Mouse (Mus musculus) ES-E14 (cell line): ENCODE measurements around the gene Gnl3l. TPM values are rescaled to one million over a fixed set of nuclear protein-coding genes. Genes with fewer than 3 reads are reported as not detected.
A peak's percentile ranks its signal among the peaks of the same experiment; 100 is the strongest.

Experiments used
- DNase-seq: peaks from one replicate; pipeline ENCODE4 v3.0.0-alpha.2; 2013; ENCODE audit warnings: low read depth, low spot score
- H3K27ac ChIP-seq: 2 replicates; pipeline ENCODE4 v1.5.1; 2012; ENCODE audit warnings: low read depth, mild to moderate bottlenecking, low read length, moderate library complexity, mixed read lengths; ENCODE audit not compliant: poor library complexity, insufficient read depth, severe bottlenecking
- H3K36me3 ChIP-seq: 2 replicates; pipeline ENCODE4 v1.6.1; 2012; ENCODE audit warnings: mild to moderate bottlenecking, low read length, moderate library complexity, mixed read lengths; ENCODE audit not compliant: control insufficient read depth, poor library complexity, insufficient read depth, severe bottlenecking
- H3K4me1 ChIP-seq, 2 experiments: fragments of 150-350 bp in 1 of 2; sonication (generic) in 1 of 2; 2 replicates each; pipeline ENCODE4 v1.6.1; 2012; ENCODE audit warnings: low read length in 2 of 2, mild to moderate bottlenecking in 1 of 2, mixed read lengths in 1 of 2; ENCODE audit not compliant: control insufficient read depth in 2 of 2, insufficient read depth in 2 of 2, poor library complexity in 1 of 2
- H3K4me3 ChIP-seq, 2 experiments: fragments of 150-350 bp in 1 of 2; sonication (generic) in 1 of 2; 2 replicates each; pipeline ENCODE4 v1.5.1; 2012; ENCODE audit warnings: low read length in 2 of 2, low read depth in 1 of 2, mild to moderate bottlenecking in 1 of 2, mixed read lengths in 1 of 2; ENCODE audit not compliant: insufficient read depth in 1 of 2, poor library complexity in 1 of 2, severe bottlenecking in 1 of 2
- H3K9ac ChIP-seq: 2 replicates; pipeline ENCODE4 v1.6.1; 2012; ENCODE audit warnings: low read depth, mild to moderate bottlenecking, low read length, mixed read lengths; ENCODE audit not compliant: poor library complexity, insufficient read depth, severe bottlenecking
- H3K9me3 ChIP-seq: fragments of 150-350 bp; sonication (generic); 2 replicates; pipeline ENCODE4 v1.6.1; 2012; ENCODE audit warnings: low read depth, mild to moderate bottlenecking, low read length; ENCODE audit not compliant: control insufficient read depth, insufficient read depth
- CHD2 ChIP-seq: IDR thresholded peaks from 2 replicates; pipeline ENCODE4 v1.6.1; 2014; ENCODE audit warnings: mild to moderate bottlenecking, low read depth, low read length, inconsistent platforms
- HCFC1 ChIP-seq: IDR thresholded peaks from 2 replicates; pipeline ENCODE4 v1.6.1; 2012; ENCODE audit warnings: low read length, inconsistent platforms, borderline replicate concordance; ENCODE audit not compliant: insufficient read depth
- MAFK ChIP-seq: IDR thresholded peaks from 2 replicates; pipeline ENCODE4 v1.6.1; 2014; ENCODE audit warnings: mild to moderate bottlenecking, low read depth, low read length, inconsistent platforms; ENCODE audit not compliant: insufficient read depth
- ZC3H11A ChIP-seq: IDR thresholded peaks from 2 replicates; pipeline ENCODE4 v1.6.1; 2012; ENCODE audit warnings: low read depth, mild to moderate bottlenecking, inconsistent platforms, low read length, borderline replicate concordance
- ZNF384 ChIP-seq: IDR thresholded peaks from 2 replicates; pipeline ENCODE4 v1.6.1; 2012; ENCODE audit warnings: low read depth, low read length, inconsistent platforms
- in situ Hi-C, 2 experiments: fragments of 600-800 bp; cut with MboI; formaldehyde crosslinking; loops; one replicate each; pipeline ENCODE4 v1.15.1; 2025; ENCODE audit warnings: low sequenced_read_pairs in 2 of 2, inconsistent platforms in 1 of 2; ENCODE audit not compliant: unreplicated experiment in 2 of 2
- total RNA-seq: library from RNA; depleted of rRNA; stranded (reverse); fragments of 300-350 nt; gene quantifications from 2 replicates; pipeline ENCODE4 v1.2.3, GENCODE M21; 2012

Gene Gnl3l
- total RNA-seq, 1 experiment, result 63.8 TPM

DNA sequence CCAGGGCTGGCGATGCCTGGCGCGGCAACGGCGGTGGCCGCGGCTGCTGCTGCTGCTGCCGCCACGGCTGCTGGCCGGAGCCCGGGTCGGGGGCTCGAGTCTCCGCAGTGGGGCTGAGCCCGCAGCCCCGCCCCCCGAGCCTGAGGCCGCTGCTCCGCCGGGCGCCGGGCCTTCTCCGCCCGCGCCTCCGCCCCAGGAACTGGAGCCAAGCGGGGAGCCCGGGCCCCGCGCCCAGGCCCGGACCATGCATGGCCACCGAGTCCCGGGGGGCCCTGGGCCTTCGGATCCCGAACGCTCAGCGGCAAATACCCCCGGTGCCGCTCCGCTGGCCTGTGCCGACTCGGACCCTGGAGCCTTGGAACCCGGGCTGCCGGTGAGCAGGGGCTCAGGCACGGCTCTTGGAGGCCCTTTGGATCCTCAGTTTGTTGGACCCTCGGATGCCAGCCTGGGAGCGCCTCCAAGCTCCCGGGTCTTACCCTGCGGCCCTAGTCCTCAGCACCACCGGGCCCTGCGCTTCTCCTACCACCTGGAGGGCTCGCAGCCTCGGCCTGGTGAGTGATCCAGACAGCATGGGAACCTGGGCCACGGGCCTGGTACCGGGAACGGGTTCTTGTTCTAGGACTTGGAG, 30.4 kb upstream of the Gnl3l start:
- in situ Hi-C loops, result no loop called here
- TF ChIP-seq MAFK, result no peak
- TF ChIP-seq CHD2, result no peak
- no peak for TF ChIP-seq ZNF384
- no peak for TF ChIP-seq ZC3H11A
- TF ChIP-seq HCFC1, result no peak
- no peaks in the 10 kb centered on the region for H3K9me3 ChIP-seq
- H3K36me3 ChIP-seq, result peaks cover 4% of the 10 kb centered on the region
- peak overlapping the region; percentile 74 for H3K27ac ChIP-seq
- H3K9ac ChIP-seq, result peak overlapping the region; percentile 82
- peak overlapping the region; percentile 88 to 95 for H3K4me3 ChIP-seq
- H3K4me1 ChIP-seq, result peaks cover 0 to 2% of the 10 kb centered on the region in 2 experiments; a peak in 2 of 4 replicates
- no peak for DNase-seq

DNA sequence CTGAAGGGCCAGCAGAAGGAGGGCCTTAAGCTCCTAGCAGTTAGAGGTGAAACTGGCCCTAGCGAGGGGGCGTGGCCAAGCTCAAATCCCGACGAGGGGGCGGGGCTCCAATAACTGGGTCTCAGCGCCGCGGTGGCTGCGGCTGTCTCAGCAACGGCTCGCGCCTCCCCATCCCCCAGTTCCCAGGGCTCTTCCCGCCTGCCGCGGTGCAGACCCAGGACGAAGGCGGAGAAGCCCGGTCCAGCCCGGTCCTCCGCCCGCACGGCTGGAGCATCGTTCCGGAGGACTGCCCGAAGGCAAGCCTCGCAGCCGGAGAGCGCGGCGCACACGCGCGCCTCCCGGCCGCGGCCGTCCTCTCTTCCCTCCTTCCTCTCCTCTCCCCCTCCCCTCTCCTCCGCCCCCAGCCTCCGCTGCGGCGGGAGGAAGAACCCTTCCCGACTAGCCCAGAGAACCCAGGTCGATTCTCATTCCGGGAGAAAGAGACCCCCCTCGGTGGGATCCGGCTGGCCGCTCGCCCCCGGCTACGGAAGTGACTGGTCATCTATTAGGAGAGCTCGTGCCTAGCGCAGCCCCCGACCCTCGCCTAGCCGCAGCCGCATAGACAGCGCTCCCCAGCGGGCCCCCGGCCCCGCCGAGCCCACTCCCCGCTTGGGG, 29.8 kb upstream of the Gnl3l start:
- peak overlapping the region; percentile 88 to 95 for H3K4me3 ChIP-seq
- H3K4me1 ChIP-seq, result peaks cover 0 to 5% of the 10 kb centered on the region in 2 experiments; a peak in 3 of 4 replicates
- in situ Hi-C loops, result no loop called here
- no peaks in the 10 kb centered on the region for H3K9me3 ChIP-seq
- peaks cover 3% of the 10 kb centered on the region for H3K36me3 ChIP-seq
- H3K27ac ChIP-seq, result peak overlapping the region; percentile 74
- TF ChIP-seq HCFC1 (no peak), ZC3H11A (no peak), ZNF384 (no peak), MAFK (no peak), CHD2 (no peak)
- DNase-seq, result peak; percentile 68
- peak overlapping the region; percentile 82 for H3K9ac ChIP-seq

DNA sequence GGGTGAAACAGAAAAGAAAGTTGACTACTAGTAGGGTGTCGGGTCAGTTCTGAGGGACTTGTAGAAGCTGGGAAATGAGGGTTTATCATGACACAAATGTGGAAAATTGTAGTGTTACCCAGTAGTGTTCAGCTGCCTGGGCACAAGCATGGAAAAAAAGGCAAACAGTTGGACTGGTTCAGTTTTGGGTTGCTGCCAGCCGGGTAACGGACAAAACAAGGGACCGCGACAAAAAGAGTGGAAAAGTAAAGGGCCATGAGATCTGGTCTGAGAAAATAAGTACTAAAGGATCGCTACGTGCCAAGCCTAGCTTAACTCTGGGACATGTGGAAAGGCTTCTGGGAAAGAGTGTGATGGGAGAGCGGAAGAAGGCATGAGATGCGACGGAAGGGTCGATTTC, 29.2 kb upstream of the Gnl3l start:
- Histone ChIP-seq H3K9ac (no peak overlapping the region), H3K4me3 (peak overlapping the region; percentile 28 to 95; a peak in 2 of 4 replicates), H3K9me3 (no peaks in the 10 kb centered on the region), H3K27ac (no peak overlapping the region; the same call in 1 of the 2 replicates), H3K36me3 (peaks cover 2% of the 10 kb centered on the region; the same call in 1 of the 2 replicates), H3K4me1 (peaks cover 0 to 9% of the 10 kb centered on the region in 2 experiments; a peak in 3 of 4 replicates)
- in situ Hi-C loops, result no loop called here
- no peak for DNase-seq
- no peak for TF ChIP-seq ZNF384
- TF ChIP-seq HCFC1, result no peak

DNA sequence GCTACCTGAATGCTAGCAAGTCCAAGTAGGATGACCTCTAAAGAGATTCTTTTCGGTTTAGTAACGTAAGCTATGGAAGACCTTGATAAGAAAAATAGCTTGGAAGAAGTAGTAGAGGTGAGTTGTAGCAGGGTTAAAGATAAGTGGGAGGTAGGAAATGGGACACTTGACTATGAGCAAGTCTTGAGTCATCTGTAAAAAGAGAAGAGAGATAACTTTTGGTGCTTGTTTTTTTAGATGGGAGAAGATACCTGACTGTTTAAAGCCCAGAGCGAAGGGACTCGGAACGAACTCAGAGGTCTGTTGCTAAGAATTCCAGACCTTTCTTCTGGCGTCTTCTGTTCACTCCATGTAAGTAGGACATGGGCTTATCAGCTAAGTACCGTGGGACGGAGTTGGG, 28.7 kb upstream of the Gnl3l start, which contains the start of gene Fgd1:
Gene Fgd1 (plus strand): TSS at position 301 of the 400 bp plus-strand sequence.
- Histone ChIP-seq H3K9me3 (no peaks in the 10 kb centered on the region), H3K36me3 (peaks cover 2% of the 10 kb centered on the region; the same call in 1 of the 2 replicates), H3K27ac (peak within 1 kb of the TSS; percentile 74), H3K4me1 (peaks cover 0 to 9% of the 10 kb centered on the region in 2 experiments; a peak in 3 of 4 replicates), H3K4me3 (peak within 1 kb of the TSS; percentile 88 to 95), H3K9ac (peak within 1 kb of the TSS; percentile 82)
- no peak for DNase-seq
- in situ Hi-C loops, result no loop called here
- TF ChIP-seq MAFK, result no peak
- no peak for TF ChIP-seq CHD2
- TF ChIP-seq HCFC1, result no peak
- no peak for TF ChIP-seq ZNF384
- no peak for TF ChIP-seq ZC3H11A
